Mouse (Mus musculus): ENCODE data around the gene Cd300e. TPM values are rescaled to one million over a fixed set of nuclear protein-coding genes. Genes with fewer than 3 reads are reported as not detected.
A peak's percentile ranks its signal among the peaks of the same experiment; 100 is the strongest.

Gene Cd300e
- total and polyA plus RNA-seq, 3 experiments = 0.45 to 0.50 (median 0.47) TPM

GRCm38 (mm10) chr11:115086213-115086612, 24.2 kb upstream of the Cd300e start:
- DNase-seq = no peak

GRCm38 (mm10) chr11:115085064-115085463, 23.1 kb upstream of the Cd300e start:
- no peak overlapping the region for H3K27ac ChIP-seq
- no peaks in the 10 kb centered on the region for H3K4me1 ChIP-seq (ENCODE audit: control insufficient read depth, insufficient read depth, low read length)
- H3K4me3 ChIP-seq = no peak overlapping the region
- TF ChIP-seq CTCF (IDR thresholded peaks at IDR 0.05) (no peak), POLR2A (IDR thresholded peaks at IDR 0.05; ENCODE audit: insufficient read depth, low read depth, low read length) (no peak), EP300 (IDR thresholded peaks at IDR 0.05; ENCODE audit: insufficient read depth, low read depth, low read length) (no peak)
- H3K36me3 ChIP-seq (ENCODE audit: control insufficient read depth, insufficient read depth, low read length) = no peaks in the 10 kb centered on the region
- H3K27me3 ChIP-seq (ENCODE audit: control insufficient read depth, insufficient read depth, low read length) = peaks cover 3% of the 10 kb centered on the region; the same call in 1 of the 2 replicates
- no peaks in the 10 kb centered on the region for H3K79me2 ChIP-seq (replicated peaks; ENCODE audit: control insufficient read depth, insufficient read depth, low read length)
- no peak for DNase-seq
- WGBS = 68% methylated on average over 8 of the region's 8 CpGs
- H3K9ac ChIP-seq (ENCODE audit: low read depth, low read length) = no peak overlapping the region
- intact Hi-C loops (cut with DNase I) = no loop called here

More at GRCm38 (mm10) chr11:115086213-115086612, 24.2 kb upstream of the Cd300e start:
- H3K27me3 ChIP-seq (ENCODE audit: control insufficient read depth, insufficient read depth, low read length) = peaks cover 3% of the 10 kb centered on the region; the same call in 1 of the 2 replicates
- H3K4me1 ChIP-seq (ENCODE audit: control insufficient read depth, insufficient read depth, low read length) = no peaks in the 10 kb centered on the region
- H3K4me3 ChIP-seq = no peak overlapping the region
- H3K79me2 ChIP-seq (replicated peaks; ENCODE audit: control insufficient read depth, insufficient read depth, low read length) = no peaks in the 10 kb centered on the region
- TF ChIP-seq EP300 (IDR thresholded peaks at IDR 0.05; ENCODE audit: insufficient read depth, low read depth, low read length) (no peak), POLR2A (IDR thresholded peaks at IDR 0.05; ENCODE audit: insufficient read depth, low read depth, low read length) (no peak), CTCF (IDR thresholded peaks at IDR 0.05) (no peak)
- H3K27ac ChIP-seq = no peak overlapping the region
- H3K9ac ChIP-seq (ENCODE audit: low read depth, low read length) = no peak overlapping the region
- 57% methylated on average over 7 of the region's 7 CpGs for WGBS
- intact Hi-C loops (cut with DNase I) = no loop called here
- H3K36me3 ChIP-seq (ENCODE audit: control insufficient read depth, insufficient read depth, low read length) = no peaks in the 10 kb centered on the region

GRCm38 (mm10) chr11:115084595-115084994, 22.6 kb upstream of the Cd300e start:
- no peak overlapping the region for H3K27ac ChIP-seq

GRCm38 (mm10) chr11:115083376-115084139, 21.6 kb upstream of the Cd300e start:
- peak; percentile 41 to 62 for DNase-seq
- H3K9ac ChIP-seq (ENCODE audit: low read depth, low read length) = no peak overlapping the region
- no peak overlapping the region for H3K27ac ChIP-seq
- intact Hi-C loops (cut with DNase I) = loop anchor here (1.0 to 5.0 kb wide), 2 partner anchors 70 to 189 kb away; no protein-coding TSS in a partner anchor
- no peak; the same call in 1 of the 2 replicates for TF ChIP-seq CTCF (IDR thresholded peaks at IDR 0.05)
- no peak for TF ChIP-seq POLR2A (IDR thresholded peaks at IDR 0.05; ENCODE audit: insufficient read depth, low read depth, low read length)
- TF ChIP-seq EP300 (IDR thresholded peaks at IDR 0.05; ENCODE audit: insufficient read depth, low read depth, low read length) = 0 out of 2 replicates have a peak, but pooled peaks have one; percentile 48
- no peaks in the 10 kb centered on the region for H3K79me2 ChIP-seq (replicated peaks; ENCODE audit: control insufficient read depth, insufficient read depth, low read length)
- H3K27me3 ChIP-seq (ENCODE audit: control insufficient read depth, insufficient read depth, low read length) = peaks cover 3% of the 10 kb centered on the region; the same call in 1 of the 2 replicates
- H3K4me1 ChIP-seq (ENCODE audit: control insufficient read depth, insufficient read depth, low read length) = no peaks in the 10 kb centered on the region
- no peaks in the 10 kb centered on the region for H3K36me3 ChIP-seq (ENCODE audit: control insufficient read depth, insufficient read depth, low read length)
- WGBS = 33% methylated on average over 18 of the region's 18 CpGs
- H3K4me3 ChIP-seq = no peak overlapping the region

More at GRCm38 (mm10) chr11:115084595-115084994, 22.6 kb upstream of the Cd300e start:
- Histone ChIP-seq H3K27me3 (ENCODE audit: control insufficient read depth, insufficient read depth, low read length) (peaks cover 3% of the 10 kb centered on the region; the same call in 1 of the 2 replicates), H3K4me3 (no peak overlapping the region), H3K36me3 (ENCODE audit: control insufficient read depth, insufficient read depth, low read length) (no peaks in the 10 kb centered on the region), H3K4me1 (ENCODE audit: control insufficient read depth, insufficient read depth, low read length) (no peaks in the 10 kb centered on the region), H3K79me2 (replicated peaks; ENCODE audit: control insufficient read depth, insufficient read depth, low read length) (no peaks in the 10 kb centered on the region), H3K9ac (ENCODE audit: low read depth, low read length) (no peak overlapping the region)
- 45% methylated on average over 12 of the region's 12 CpGs for WGBS
- intact Hi-C loops (cut with DNase I) = loop anchor here (5.0 kb wide), 1 partner anchor 188 kb away; no protein-coding TSS in a partner anchor
- DNase-seq = no peak
- TF ChIP-seq CTCF (IDR thresholded peaks at IDR 0.05) (no peak), EP300 (IDR thresholded peaks at IDR 0.05; ENCODE audit: insufficient read depth, low read depth, low read length) (no peak), POLR2A (IDR thresholded peaks at IDR 0.05; ENCODE audit: insufficient read depth, low read depth, low read length) (no peak)

- no peak for TF ChIP-seq POLR2A (IDR thresholded peaks at IDR 0.05; ENCODE audit: insufficient read depth, low read depth, low read length)
- TF ChIP-seq CTCF (IDR thresholded peaks at IDR 0.05) = no peak
- no peak for TF ChIP-seq EP300 (IDR thresholded peaks at IDR 0.05; ENCODE audit: insufficient read depth, low read depth, low read length)
- Histone ChIP-seq H3K36me3 (ENCODE audit: control insufficient read depth, insufficient read depth, low read length) (no peaks in the 10 kb centered on the region), H3K4me1 (ENCODE audit: control insufficient read depth, insufficient read depth, low read length) (no peaks in the 10 kb centered on the region), H3K27me3 (ENCODE audit: control insufficient read depth, insufficient read depth, low read length) (peaks cover 3% of the 10 kb centered on the region; the same call in 1 of the 2 replicates), H3K9ac (ENCODE audit: low read depth, low read length) (no peak overlapping the region), H3K79me2 (replicated peaks; ENCODE audit: control insufficient read depth, insufficient read depth, low read length) (no peaks in the 10 kb centered on the region), H3K27ac (no peak overlapping the region), H3K4me3 (no peak overlapping the region)
- WGBS = 70% methylated on average over 6 of the region's 6 CpGs
- intact Hi-C loops (cut with DNase I) = loop anchor here (5.0 kb wide), 1 partner anchor 190 kb away; no protein-coding TSS in a partner anchor
- DNase-seq = no peak
These were observed 20.2 kb upstream of the Cd300e start for GRCm38 (mm10) chr11:115082196-115082595.

- no peak for DNase-seq
- no peak overlapping the region for H3K9ac ChIP-seq (ENCODE audit: low read depth, low read length)
- H3K27me3 ChIP-seq (ENCODE audit: control insufficient read depth, insufficient read depth, low read length) = peaks cover 3% of the 10 kb centered on the region; the same call in 1 of the 2 replicates
- H3K79me2 ChIP-seq (replicated peaks; ENCODE audit: control insufficient read depth, insufficient read depth, low read length) = no peaks in the 10 kb centered on the region
- H3K36me3 ChIP-seq (ENCODE audit: control insufficient read depth, insufficient read depth, low read length) = no peaks in the 10 kb centered on the region
- H3K27ac ChIP-seq = no peak overlapping the region
- no peak for TF ChIP-seq EP300 (IDR thresholded peaks at IDR 0.05; ENCODE audit: insufficient read depth, low read depth, low read length)
- TF ChIP-seq CTCF (IDR thresholded peaks at IDR 0.05) = no peak
- TF ChIP-seq POLR2A (IDR thresholded peaks at IDR 0.05; ENCODE audit: insufficient read depth, low read depth, low read length) = no peak
- no peak overlapping the region for H3K4me3 ChIP-seq
- intact Hi-C loops (cut with DNase I) = loop anchor here (5.0 kb wide), 1 partner anchor 191 kb away; no protein-coding TSS in a partner anchor
- WGBS = 61% methylated on average over 3 of the region's 3 CpGs
- no peaks in the 10 kb centered on the region for H3K4me1 ChIP-seq (ENCODE audit: control insufficient read depth, insufficient read depth, low read length)
These were observed 19.4 kb upstream of the Cd300e start for GRCm38 (mm10) chr11:115081373-115081772.

Data from heart, adult 2 months (tissue).